In the genomic region with DNA sequence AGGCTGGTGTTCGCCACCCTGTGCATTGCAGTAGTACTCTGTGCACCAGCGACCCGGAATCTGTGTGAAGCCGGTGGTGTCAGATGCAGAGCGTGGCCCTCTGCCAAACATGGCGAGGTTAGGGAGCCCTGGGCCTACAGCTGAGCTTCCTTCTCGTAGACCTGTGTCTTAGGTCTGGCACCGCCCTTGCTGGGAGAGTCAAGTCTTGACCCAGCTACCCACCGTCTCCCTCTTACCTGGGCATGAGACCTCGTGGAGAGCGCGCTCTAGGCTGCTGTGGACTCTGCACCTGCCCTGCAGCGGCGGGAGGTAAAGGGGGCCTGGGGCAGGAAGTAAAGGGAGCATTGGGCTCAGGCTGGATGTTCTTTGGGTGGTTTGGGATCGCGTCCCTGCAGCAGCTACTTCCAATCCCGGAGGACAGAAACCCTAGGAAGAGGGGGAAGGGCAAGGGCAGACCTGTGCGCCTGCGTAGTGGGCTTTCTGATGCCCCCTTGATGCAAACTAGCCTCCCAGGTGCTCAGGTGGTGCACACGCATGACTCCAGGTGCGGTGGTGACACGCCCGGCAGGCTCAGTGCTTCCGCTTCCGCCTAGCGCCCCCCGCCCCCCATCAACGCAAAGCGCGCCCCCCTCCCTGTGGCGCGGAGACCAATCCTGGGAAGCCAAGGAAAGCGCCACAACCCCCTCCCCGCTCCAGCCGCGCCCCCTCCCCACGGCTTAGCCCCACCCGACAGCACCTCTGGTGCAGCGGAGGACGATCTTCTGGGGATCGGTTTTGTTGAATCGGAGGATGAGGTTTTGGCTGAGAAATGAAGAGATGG, we compare ENCODE assay signal across 8 mouse cellular contexts. TPM values are rescaled to one million over a fixed set of nuclear protein-coding genes. Genes with fewer than 3 reads are reported as not detected.
A peak's percentile ranks its signal among the peaks of the same experiment; 100 is the strongest.
DNase-seq lines count a peak whose midpoint lies in the region; ATAC-seq and TF ChIP-seq lines count a peak whose summit lies in the region.

No protein-coding gene starts in this region.

- H3K9ac ChIP-seq in heart, embryonic 16.5 days (ENCODE audit: low read length): peak overlapping the region; percentile 64
- peak overlapping the region; percentile 63 for H3K9ac ChIP-seq in forebrain, embryonic 15.5 days (replicated peaks)
- H3K9ac ChIP-seq in neural tube, embryonic 11.5 days (ENCODE audit: low read length): peak overlapping the region; percentile 60

- 0 out of 2 replicates have a peak, but pooled peaks cover 2% of the 10 kb centered on the region for H3K27me3 ChIP-seq in heart, embryonic 16.5 days (ENCODE audit: control insufficient read depth, insufficient read depth, low read length)
- H3K27me3 ChIP-seq in forebrain, embryonic 15.5 days: no peaks in the 10 kb centered on the region
- H3K27me3 ChIP-seq in neural tube, embryonic 11.5 days (ENCODE audit: control insufficient read depth, insufficient read depth, low read length): no peaks in the 10 kb centered on the region

- H3K4me1 ChIP-seq in heart, embryonic 16.5 days (ENCODE audit: control insufficient read depth, insufficient read depth, low read length): peaks cover 8% of the 10 kb centered on the region; the same call in 1 of the 2 replicates
- peaks cover 47% of the 10 kb centered on the region for H3K4me1 ChIP-seq in forebrain, embryonic 15.5 days
- peaks cover 8% of the 10 kb centered on the region for H3K4me1 ChIP-seq in neural tube, embryonic 11.5 days (ENCODE audit: control insufficient read depth, insufficient read depth, low read length)

- WGBS in heart, embryonic 16.5 days: 14% methylated on average over 42 of the region's 42 CpGs
- WGBS in forebrain, embryonic 15.5 days: 13% methylated on average over 42 of the region's 42 CpGs
- 20% methylated on average over 39 of the region's 42 CpGs for WGBS in neural tube, embryonic 11.5 days

- H3K36me3 ChIP-seq in heart, embryonic 16.5 days (ENCODE audit: control insufficient read depth, insufficient read depth): no peaks in the 10 kb centered on the region
- no peaks in the 10 kb centered on the region for H3K36me3 ChIP-seq in forebrain, embryonic 15.5 days
- no peaks in the 10 kb centered on the region for H3K36me3 ChIP-seq in neural tube, embryonic 11.5 days (ENCODE audit: control insufficient read depth, insufficient read depth, low read length)

- no peak for DNase-seq in heart, postnatal 25 days (ENCODE audit: low spot score)
- peak; percentile 69 for DNase-seq in cerebellum, adult 11 months
- DNase-seq in left cerebral cortex, adult 2 months (ENCODE audit: extremely low spot score in 1 of 2, low spot score in 2 of 2): peak; percentile 52 to 64
- peak; percentile 73 for DNase-seq in neural tube, embryonic 11.5 days (ENCODE audit: low spot score)
- DNase-seq in adrenal gland, postnatal 14 days: no peak
- no peak for DNase-seq in urinary bladder, postnatal 10 days (ENCODE audit: low spot score)

- no peak for TF ChIP-seq CTCF in left cerebral cortex, adult 2 months (IDR thresholded peaks at IDR 0.05)

- 0 out of 2 replicates have a peak, but pooled peaks have one; percentile 12 for ATAC-seq in heart, embryonic 16.5 days (replicated peaks; ENCODE audit: extremely low read depth, insufficient read depth, low FRiP score)
- peak; percentile 87 for ATAC-seq in forebrain, embryonic 15.5 days (replicated peaks)
- peak; percentile 50 for ATAC-seq in neural tube, embryonic 11.5 days (ENCODE audit: insufficient read depth, low FRiP score, low TSS enrichment)

- H3K4me3 ChIP-seq in heart, embryonic 16.5 days (ENCODE audit: low read length): peak overlapping the region; percentile 47
- H3K4me3 ChIP-seq in forebrain, embryonic 15.5 days: peak overlapping the region; percentile 55
- H3K4me3 ChIP-seq in left cerebral cortex, adult 2 months: peak overlapping the region; percentile 60
- peak overlapping the region; percentile 42 for H3K4me3 ChIP-seq in neural tube, embryonic 11.5 days (ENCODE audit: low read depth, low read length)

- H3K4me2 ChIP-seq in heart, embryonic 16.5 days (ENCODE audit: low read depth, low read length): peak overlapping the region; percentile 89
- H3K4me2 ChIP-seq in forebrain, embryonic 15.5 days (replicated peaks): peak overlapping the region; percentile 91
- H3K4me2 ChIP-seq in neural tube, embryonic 11.5 days (ENCODE audit: low read depth): peak overlapping the region; percentile 53

- intact Hi-C loops in heart, postnatal 25 days (cut with DNase I): no loop called here
- intact Hi-C loops in left cerebral cortex, adult 2 months (cut with DNase I): loop anchor here (2.0 to 5.0 kb wide), 2 partner anchors 33 to 72 kb away; no protein-coding TSS in a partner anchor

- no peak overlapping the region for H3K27ac ChIP-seq in heart, embryonic 16.5 days (ENCODE audit: low read length)
- H3K27ac ChIP-seq in forebrain, embryonic 15.5 days (replicated peaks): peak overlapping the region; percentile 79
- H3K27ac ChIP-seq in left cerebral cortex, adult 2 months: peak overlapping the region; percentile 95
- H3K27ac ChIP-seq in neural tube, embryonic 11.5 days (ENCODE audit: low read depth, low read length): no peak overlapping the region

- no peaks in the 10 kb centered on the region for H3K9me3 ChIP-seq in heart, embryonic 16.5 days (replicated peaks; ENCODE audit: control insufficient read depth, low read length)
- no peaks in the 10 kb centered on the region for H3K9me3 ChIP-seq in forebrain, embryonic 15.5 days
- H3K9me3 ChIP-seq in neural tube, embryonic 11.5 days (ENCODE audit: control insufficient read depth, low read length): no peaks in the 10 kb centered on the region

RNA-seq across cellular contexts. Expression of a gene that starts 41.8 kb away (rescaled TPM):
- polyA plus RNA-seq in heart, embryonic 16.5 days (2015; fragmentation: Nextera tagmentation; extraction: Ambion mirVana): 11.0 and 11.1 TPM in 2 replicates
- total RNA-seq in heart, postnatal 25 days (2021): 10 to 100 TPM; 44.7 to 69.4 TPM
- 134 and 139 TPM in 2 replicates for polyA plus RNA-seq in forebrain, embryonic 15.5 days (2015; fragmentation: Nextera tagmentation; extraction: Ambion mirVana)
- 100 to 1,000 TPM; 235 to 280 TPM for total RNA-seq in left cerebral cortex, adult 2 months (2021)
- polyA plus RNA-seq in neural tube, embryonic 11.5 days (2014; fragmentation: Nextera tagmentation; extraction: Ambion mirVana): 46.3 and 58.7 TPM in 2 replicates
- total RNA-seq in adrenal gland, postnatal 14 days (2021): 59.3 and 66.7 TPM in 2 replicates

Comparison
In these comparisons a context has a peak if more than half of its experiments do, and no peak if none do; other contexts are left out.
1. ATAC-seq: peak in every context shown above with its lines; median percentile 87 in forebrain, embryonic 15.5 days; 50 in neural tube, embryonic 11.5 days; 12 in heart, embryonic 16.5 days.
2. H3K27ac ChIP-seq: peak in forebrain, embryonic 15.5 days (single experiment) and left cerebral cortex, adult 2 months (single experiment); none in heart, embryonic 16.5 days (single experiment) and neural tube, embryonic 11.5 days (single experiment).
3. DNase-seq: peak in cerebellum, adult 11 months (single experiment), left cerebral cortex, adult 2 months (2 of 2) and neural tube, embryonic 11.5 days (single experiment); none in heart, postnatal 25 days (single experiment), adrenal gland, postnatal 14 days (single experiment) and urinary bladder, postnatal 10 days (single experiment).
4. Peak in every context shown above with its lines, with median percentiles within 50 percentile points of each other: H3K4me2 ChIP-seq, H3K4me3 ChIP-seq and H3K9ac ChIP-seq.